Comparison of ENCODE assay signal across 15 mouse cellular contexts in the genomic region with DNA sequence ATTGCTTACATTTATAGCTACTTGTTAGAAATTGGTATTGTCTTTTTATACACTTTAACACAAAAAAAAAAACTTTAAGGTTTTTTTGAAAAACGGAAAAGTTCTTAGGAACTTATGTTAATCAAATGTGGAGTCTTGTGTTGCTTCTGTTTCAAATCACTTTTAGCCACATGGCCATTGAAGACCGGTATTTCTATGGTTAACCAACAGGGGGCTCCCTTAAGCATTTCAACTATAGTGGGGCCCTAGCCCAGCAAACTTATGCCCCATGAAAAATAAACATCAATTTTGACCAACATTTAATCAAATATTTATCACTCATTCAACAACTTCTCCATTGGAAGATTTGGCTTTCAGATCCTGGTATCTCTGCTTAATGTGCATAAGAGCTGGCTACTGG.
DNase-seq lines count a peak whose midpoint lies in the region; ATAC-seq and TF ChIP-seq lines count a peak whose summit lies in the region.
"Had no signal": no experiment of that assay in that cellular context is flagged by ENCODE, and none has a peak within 500 bp of the region (broad histone marks: within the 10 kb centered on the region; RNA-seq: fewer than 3 reads in every experiment).

No protein-coding gene starts in this region.

- H3K27ac ChIP-seq in layer of hippocampus, adult 2 months: no peak overlapping the region
- H3K27ac ChIP-seq: hindbrain, embryonic 12.5 days; liver, embryonic 13.5 days; neural tube, embryonic 13.5 days had no signal

- H3K4me3 ChIP-seq in layer of hippocampus, adult 2 months: no peak overlapping the region
- H3K4me3 ChIP-seq: hindbrain, embryonic 12.5 days; liver, embryonic 13.5 days; neural tube, embryonic 13.5 days; stomach, embryonic 15.5 days had no signal

- DNase-seq in cerebellum, adult 9-10 months: peak; percentile 3
- DNase-seq in cerebellum, adult 11-12 months: no peak
- DNase-seq in layer of hippocampus, adult 2 months (ENCODE audit: low spot score in 2 of 2): no peak
- no peak for DNase-seq in layer of hippocampus, adult 9-10 months (ENCODE audit: low spot score)
- DNase-seq in ES-CJ7 (ENCODE audit: low read depth, low spot score): peak; percentile 6
- peak; percentile 40 for DNase-seq in induced T-regulatory cell, adult 2 months (ENCODE audit: low read depth)
- no peak for DNase-seq in right cerebral cortex, postnatal 14 days
- DNase-seq: heart, adult 11 months; kidney, postnatal 10 days; liver, embryonic 13.5 days; right cerebral cortex, postnatal 25 days had no signal

- peak; percentile 72 for TF ChIP-seq CTCF in layer of hippocampus, adult 2 months (conservative IDR thresholded peaks at IDR 0.05)

- ATAC-seq in megakaryocyte, adult 5-6 weeks (ENCODE audit: poor library complexity, severe bottlenecking): no peak

Comparison
In these comparisons a context has a peak if more than half of its experiments do, and no peak if none do; other contexts are left out.
1. DNase-seq: peak in cerebellum, adult 9-10 months (single experiment), ES-CJ7 (single experiment) and induced T-regulatory cell, adult 2 months (single experiment); none in cerebellum, adult 11-12 months (single experiment), layer of hippocampus, adult 2 months (0 of 2), layer of hippocampus, adult 9-10 months (single experiment) and right cerebral cortex, postnatal 14 days (single experiment).